Mouse (Mus musculus): ENCODE measurements around the gene Cmtm7. TPM values are rescaled to one million over a fixed set of nuclear protein-coding genes. Genes with fewer than 3 reads are reported as not detected.

Gene Cmtm7
- polyA plus RNA-seq, 1 experiment = 63.7 TPM

DNA sequence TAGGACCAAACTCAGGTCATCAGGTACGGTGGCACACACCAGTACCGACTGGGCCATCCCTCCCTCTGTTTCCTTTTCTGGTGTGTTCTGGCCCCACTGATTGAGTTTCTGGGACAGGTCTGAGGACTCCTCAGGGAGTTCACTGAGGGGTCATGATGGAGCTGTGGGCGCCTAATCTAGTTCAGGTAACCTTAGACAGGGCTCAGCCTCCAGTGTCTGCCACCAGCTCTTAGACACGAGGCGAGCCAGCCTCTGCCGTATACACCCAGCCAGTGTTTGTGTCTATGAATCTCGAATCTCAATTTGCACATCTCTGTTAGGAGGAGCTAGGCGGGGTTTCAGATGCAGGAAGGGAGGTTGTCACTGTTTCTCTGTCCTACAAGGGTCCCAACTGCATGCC, 8.3 kb upstream of the Cmtm7 start:
- no peak overlapping the region for H3K4me3 ChIP-seq (ENCODE audit: low read depth, low read length)
- no peak overlapping the region for H3K27ac ChIP-seq (ENCODE audit: insufficient read depth, low read length)
- H3K9ac ChIP-seq (ENCODE audit: low read depth, poor library complexity, severe bottlenecking) = no peak overlapping the region
- TF ChIP-seq POLR2A (IDR thresholded peaks at IDR 0.05; ENCODE audit: insufficient read depth, low read length) (no peak), CTCF (IDR thresholded peaks at IDR 0.05; ENCODE audit: low read depth, low read length) (no peak), EP300 (IDR thresholded peaks at IDR 0.05; ENCODE audit: insufficient read depth, low read depth, low read length) (no peak)
- peaks cover 6% of the 10 kb centered on the region for H3K4me1 ChIP-seq (ENCODE audit: control insufficient read depth, insufficient read depth, low read length)
- H3K27me3 ChIP-seq (ENCODE audit: control insufficient read depth, insufficient read depth, low read length, poor library complexity, severe bottlenecking) = no peaks in the 10 kb centered on the region
- H3K36me3 ChIP-seq (ENCODE audit: control insufficient read depth, insufficient read depth, low read length, poor library complexity, severe bottlenecking) = no peaks in the 10 kb centered on the region
- no peaks in the 10 kb centered on the region for H3K9me3 ChIP-seq (replicated peaks; ENCODE audit: control insufficient read depth, insufficient read depth, low read length, poor library complexity, severe bottlenecking)

DNA sequence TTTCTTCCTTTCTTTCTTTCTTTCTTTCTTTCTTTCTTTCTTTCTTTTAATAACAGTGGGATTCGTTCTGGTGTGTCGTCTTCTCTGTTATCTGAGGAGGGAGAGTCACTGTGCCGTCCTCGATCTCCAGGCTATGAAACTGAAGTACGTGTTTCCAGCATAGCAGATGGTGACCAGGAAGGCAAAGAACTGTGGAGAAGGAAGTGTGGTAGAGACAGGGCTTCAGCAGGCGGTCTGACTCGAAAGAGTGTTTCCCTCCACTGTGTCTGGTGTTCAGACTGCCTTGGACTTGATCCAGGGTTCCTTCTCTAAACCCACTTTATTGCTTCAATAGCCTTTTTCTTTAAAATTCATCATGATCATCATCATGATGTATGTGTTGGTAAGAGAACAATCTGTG, 7.9 kb upstream of the Cmtm7 start:
- H3K9me3 ChIP-seq (replicated peaks; ENCODE audit: control insufficient read depth, insufficient read depth, low read length, poor library complexity, severe bottlenecking) = no peaks in the 10 kb centered on the region
- H3K36me3 ChIP-seq (ENCODE audit: control insufficient read depth, insufficient read depth, low read length, poor library complexity, severe bottlenecking) = no peaks in the 10 kb centered on the region
- peaks cover 6% of the 10 kb centered on the region for H3K4me1 ChIP-seq (ENCODE audit: control insufficient read depth, insufficient read depth, low read length)
- H3K4me3 ChIP-seq (ENCODE audit: low read depth, low read length) = no peak overlapping the region
- H3K27me3 ChIP-seq (ENCODE audit: control insufficient read depth, insufficient read depth, low read length, poor library complexity, severe bottlenecking) = no peaks in the 10 kb centered on the region
- TF ChIP-seq EP300 (IDR thresholded peaks at IDR 0.05; ENCODE audit: insufficient read depth, low read depth, low read length) (no peak), CTCF (IDR thresholded peaks at IDR 0.05; ENCODE audit: low read depth, low read length) (no peak), POLR2A (IDR thresholded peaks at IDR 0.05; ENCODE audit: insufficient read depth, low read length) (no peak)
- no peak overlapping the region for H3K27ac ChIP-seq (ENCODE audit: insufficient read depth, low read length)
- no peak overlapping the region for H3K9ac ChIP-seq (ENCODE audit: low read depth, poor library complexity, severe bottlenecking)

DNA sequence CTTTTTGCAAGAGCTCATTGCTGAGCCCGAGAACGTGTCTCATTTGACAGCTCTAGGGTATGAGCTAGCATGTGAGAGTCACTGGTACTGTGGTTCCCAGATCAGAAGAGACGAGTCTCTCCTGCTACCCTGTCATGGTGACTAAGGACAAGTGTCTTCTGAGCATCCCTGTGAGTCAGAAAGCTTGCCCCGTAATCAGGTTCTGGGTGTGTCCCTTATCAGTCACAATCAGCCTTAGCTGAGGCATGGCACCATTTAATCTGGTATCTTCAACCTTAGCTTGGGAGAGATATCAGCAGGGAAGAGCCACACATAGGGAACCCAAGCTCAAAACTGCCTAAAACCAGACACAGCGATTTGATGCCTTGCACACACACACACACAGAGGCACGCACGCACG, 7.0 kb upstream of the Cmtm7 start:
- Histone ChIP-seq H3K36me3 (ENCODE audit: control insufficient read depth, insufficient read depth, low read length, poor library complexity, severe bottlenecking) (no peaks in the 10 kb centered on the region), H3K27me3 (ENCODE audit: control insufficient read depth, insufficient read depth, low read length, poor library complexity, severe bottlenecking) (no peaks in the 10 kb centered on the region), H3K4me3 (ENCODE audit: low read depth, low read length) (no peak overlapping the region), H3K9ac (ENCODE audit: low read depth, poor library complexity, severe bottlenecking) (no peak overlapping the region), H3K27ac (ENCODE audit: insufficient read depth, low read length) (no peak overlapping the region), H3K9me3 (replicated peaks; ENCODE audit: control insufficient read depth, insufficient read depth, low read length, poor library complexity, severe bottlenecking) (no peaks in the 10 kb centered on the region), H3K4me1 (ENCODE audit: control insufficient read depth, insufficient read depth, low read length) (peaks cover 6% of the 10 kb centered on the region)
- no peak for TF ChIP-seq EP300 (IDR thresholded peaks at IDR 0.05; ENCODE audit: insufficient read depth, low read depth, low read length)
- TF ChIP-seq CTCF (IDR thresholded peaks at IDR 0.05; ENCODE audit: low read depth, low read length) = no peak
- TF ChIP-seq POLR2A (IDR thresholded peaks at IDR 0.05; ENCODE audit: insufficient read depth, low read length) = no peak

DNA sequence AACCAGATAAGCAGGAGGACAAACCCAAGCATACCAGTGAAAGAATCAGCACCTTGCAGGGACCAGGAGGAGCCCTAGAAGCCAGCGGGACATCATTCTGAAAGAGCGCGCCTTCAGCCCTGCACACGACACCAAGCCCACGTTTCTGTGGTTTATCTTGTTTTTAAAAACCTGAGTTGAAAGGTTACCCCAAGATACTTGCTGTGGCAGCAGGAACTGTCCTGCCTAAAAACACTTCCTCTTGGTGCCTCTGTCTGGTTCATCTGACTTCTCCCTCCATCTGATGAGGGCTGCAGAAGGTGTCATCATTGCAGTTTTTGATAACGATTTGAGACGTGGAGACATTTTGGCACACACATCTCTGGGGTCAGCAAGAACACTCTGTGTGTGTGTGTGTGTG, 6.1 kb upstream of the Cmtm7 start:
- Histone ChIP-seq H3K4me1 (ENCODE audit: control insufficient read depth, insufficient read depth, low read length) (peaks cover 6% of the 10 kb centered on the region), H3K27me3 (ENCODE audit: control insufficient read depth, insufficient read depth, low read length, poor library complexity, severe bottlenecking) (no peaks in the 10 kb centered on the region), H3K9me3 (replicated peaks; ENCODE audit: control insufficient read depth, insufficient read depth, low read length, poor library complexity, severe bottlenecking) (no peaks in the 10 kb centered on the region), H3K9ac (ENCODE audit: low read depth, poor library complexity, severe bottlenecking) (no peak overlapping the region), H3K27ac (ENCODE audit: insufficient read depth, low read length) (no peak overlapping the region), H3K36me3 (ENCODE audit: control insufficient read depth, insufficient read depth, low read length, poor library complexity, severe bottlenecking) (no peaks in the 10 kb centered on the region), H3K4me3 (ENCODE audit: low read depth, low read length) (no peak overlapping the region)
- TF ChIP-seq CTCF (IDR thresholded peaks at IDR 0.05; ENCODE audit: low read depth, low read length) (no peak), POLR2A (IDR thresholded peaks at IDR 0.05; ENCODE audit: insufficient read depth, low read length) (no peak), EP300 (IDR thresholded peaks at IDR 0.05; ENCODE audit: insufficient read depth, low read depth, low read length) (no peak)

DNA sequence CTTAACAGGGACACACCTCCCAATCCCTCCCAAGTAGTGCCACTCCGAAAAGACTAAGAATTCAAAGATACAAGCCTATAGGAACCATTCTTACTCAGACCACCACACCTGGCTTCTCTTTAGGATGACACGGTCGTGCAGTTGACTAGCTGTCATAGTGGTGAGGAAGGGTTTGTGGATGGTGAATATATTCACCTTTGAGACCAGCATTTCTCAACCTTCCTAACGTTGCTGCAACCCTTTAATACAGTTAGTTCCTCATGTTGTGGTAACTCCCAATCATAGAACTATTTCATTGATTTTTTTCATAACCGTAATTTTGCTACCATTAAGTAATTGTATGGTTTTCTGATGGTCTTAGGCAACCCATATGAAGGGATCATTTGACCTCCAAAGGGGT, 5.5 kb upstream of the Cmtm7 start:
- no peaks in the 10 kb centered on the region for H3K9me3 ChIP-seq (replicated peaks; ENCODE audit: control insufficient read depth, insufficient read depth, low read length, poor library complexity, severe bottlenecking)
- H3K27ac ChIP-seq (ENCODE audit: insufficient read depth, low read length) = no peak overlapping the region
- no peaks in the 10 kb centered on the region for H3K27me3 ChIP-seq (ENCODE audit: control insufficient read depth, insufficient read depth, low read length, poor library complexity, severe bottlenecking)
- TF ChIP-seq POLR2A (IDR thresholded peaks at IDR 0.05; ENCODE audit: insufficient read depth, low read length) (no peak), EP300 (IDR thresholded peaks at IDR 0.05; ENCODE audit: insufficient read depth, low read depth, low read length) (no peak), CTCF (IDR thresholded peaks at IDR 0.05; ENCODE audit: low read depth, low read length) (no peak)
- no peak overlapping the region for H3K9ac ChIP-seq (ENCODE audit: low read depth, poor library complexity, severe bottlenecking)
- H3K4me3 ChIP-seq (ENCODE audit: low read depth, low read length) = no peak overlapping the region
- peaks cover 6% of the 10 kb centered on the region for H3K4me1 ChIP-seq (ENCODE audit: control insufficient read depth, insufficient read depth, low read length)
- H3K36me3 ChIP-seq (ENCODE audit: control insufficient read depth, insufficient read depth, low read length, poor library complexity, severe bottlenecking) = no peaks in the 10 kb centered on the region

DNA sequence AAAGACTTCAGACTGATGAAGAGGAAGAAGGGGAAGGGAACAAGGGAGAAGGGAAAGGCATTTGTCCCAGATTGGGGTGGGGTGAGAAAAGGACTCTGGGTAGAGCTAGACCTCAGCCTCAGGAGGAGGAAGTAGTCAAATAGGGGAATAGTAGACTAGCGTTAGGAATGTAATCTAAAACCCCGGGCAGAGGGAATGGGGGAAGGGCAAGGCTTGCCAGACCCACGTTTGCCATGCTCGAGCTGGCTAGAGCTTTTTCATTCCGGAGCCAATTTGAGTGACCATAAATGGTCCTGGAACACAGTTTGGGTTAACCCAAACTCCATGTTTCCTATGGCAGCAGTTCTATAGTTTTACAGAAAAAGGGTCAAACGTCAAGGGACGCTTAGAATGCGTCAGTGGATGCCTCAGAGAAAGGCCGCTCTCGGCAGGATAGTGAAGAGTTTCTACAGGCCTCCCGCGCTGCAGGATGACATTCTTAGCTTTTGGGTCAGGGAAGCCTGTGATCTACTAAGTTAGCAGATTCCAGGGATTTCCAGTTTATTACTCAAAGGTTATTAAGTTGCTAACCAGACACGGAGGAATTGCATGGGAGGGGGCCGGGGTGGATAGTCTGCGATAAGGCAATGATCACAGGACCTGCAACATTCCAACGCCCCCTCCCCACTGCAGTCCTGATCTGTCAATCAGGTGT, 3.9 kb upstream of the Cmtm7 start:
- peak overlapping the region; percentile 38; the same call in 1 of the 2 replicates for H3K9ac ChIP-seq (ENCODE audit: low read depth, poor library complexity, severe bottlenecking)
- peak overlapping the region; percentile 91 for H3K27ac ChIP-seq (ENCODE audit: insufficient read depth, low read length)
- no peaks in the 10 kb centered on the region for H3K36me3 ChIP-seq (ENCODE audit: control insufficient read depth, insufficient read depth, low read length, poor library complexity, severe bottlenecking)
- no peaks in the 10 kb centered on the region for H3K4me1 ChIP-seq (ENCODE audit: control insufficient read depth, insufficient read depth, low read length)
- no peaks in the 10 kb centered on the region for H3K27me3 ChIP-seq (ENCODE audit: control insufficient read depth, insufficient read depth, low read length, poor library complexity, severe bottlenecking)
- peak overlapping the region; percentile 12; the same call in 1 of the 2 replicates for H3K4me3 ChIP-seq (ENCODE audit: low read depth, low read length)
- TF ChIP-seq POLR2A (IDR thresholded peaks at IDR 0.05; ENCODE audit: insufficient read depth, low read length) (no peak), CTCF (IDR thresholded peaks at IDR 0.05; ENCODE audit: low read depth, low read length) (no peak), EP300 (IDR thresholded peaks at IDR 0.05; ENCODE audit: insufficient read depth, low read depth, low read length) (no peak)
- no peaks in the 10 kb centered on the region for H3K9me3 ChIP-seq (replicated peaks; ENCODE audit: control insufficient read depth, insufficient read depth, low read length, poor library complexity, severe bottlenecking)

Measured in ES-Bruce4 (cell line).